19 mouse cellular contexts compared by ENCODE assay signal in genomic region chr6:108884603-108885002, GRCm38 (mm10). TPM values are rescaled to one million over a fixed set of nuclear protein-coding genes. Genes with fewer than 3 reads are reported as not detected.
DNase-seq lines count a peak whose midpoint lies in the region; ATAC-seq and TF ChIP-seq lines count a peak whose summit lies in the region.
"Had no signal": no experiment of that assay in that cellular context is flagged by ENCODE, and none has a peak within 500 bp of the region (broad histone marks: within the 10 kb centered on the region; RNA-seq: fewer than 3 reads in every experiment).

No protein-coding gene starts in this region.

- peaks cover 4% of the 10 kb centered on the region for H3K9me3 ChIP-seq in limb, embryonic 13.5 days
- H3K9me3 ChIP-seq in limb, embryonic 10.5 days (replicated peaks) = no peaks in the 10 kb centered on the region
- peaks cover 11% of the 10 kb centered on the region for H3K9me3 ChIP-seq in megakaryocyte, embryonic 14.5 days
- H3K9me3 ChIP-seq: forebrain, embryonic 10.5 days; hindbrain, embryonic 15.5 days had no signal

- no peak overlapping the region for H3K4me2 ChIP-seq in limb, embryonic 13.5 days (replicated peaks)
- H3K4me2 ChIP-seq: embryonic facial prominence, embryonic 15.5 days; heart, embryonic 13.5 days; hindbrain, embryonic 15.5 days had no signal

- TF ChIP-seq POLR2A in kidney, adult 2 months (IDR thresholded peaks at IDR 0.05; ENCODE audit: low read depth, low read length) = no peak

- 25% methylated on average over 5 of the region's 5 CpGs for WGBS in kidney, adult 2 months
- 45% methylated on average over 5 of the region's 5 CpGs for WGBS in limb, embryonic 13.5 days
- WGBS in limb, embryonic 10.5 days = 78% methylated on average over 5 of the region's 5 CpGs

- H3K36me3 ChIP-seq in kidney, adult 2 months (ENCODE audit: control insufficient read depth, insufficient read depth, low read length) = no peaks in the 10 kb centered on the region
- 0 out of 2 replicates have a peak, but pooled peaks cover 2% of the 10 kb centered on the region for H3K36me3 ChIP-seq in limb, embryonic 13.5 days
- H3K36me3 ChIP-seq in limb, embryonic 10.5 days = no peaks in the 10 kb centered on the region
- peaks cover 17% of the 10 kb centered on the region for H3K36me3 ChIP-seq in megakaryocyte, embryonic 14.5 days (replicated peaks; ENCODE audit: low read length)
- H3K36me3 ChIP-seq: embryonic facial prominence, embryonic 15.5 days; forebrain, embryonic 10.5 days; heart, embryonic 13.5 days; hindbrain, embryonic 15.5 days had no signal

- H3K27me3 ChIP-seq in kidney, adult 2 months (replicated peaks; ENCODE audit: control insufficient read depth, insufficient read depth, low read length) = no peaks in the 10 kb centered on the region
- no peaks in the 10 kb centered on the region for H3K27me3 ChIP-seq in limb, embryonic 13.5 days
- H3K27me3 ChIP-seq in limb, embryonic 10.5 days (ENCODE audit: low read depth, poor library complexity, severe bottlenecking) = no peaks in the 10 kb centered on the region
- H3K27me3 ChIP-seq in megakaryocyte, embryonic 14.5 days (replicated peaks) = no peaks in the 10 kb centered on the region
- H3K27me3 ChIP-seq: embryonic facial prominence, embryonic 15.5 days; heart, embryonic 13.5 days; hindbrain, embryonic 15.5 days had no signal

- TF ChIP-seq CTCF in kidney, adult 2 months (conservative IDR thresholded peaks at IDR 0.05; ENCODE audit: insufficient read depth, insufficient read length, low read depth, low read length) = no peak

- peak; percentile 70 for ATAC-seq in limb, embryonic 13.5 days (ENCODE audit: low FRiP score, low read depth)
- no peak for ATAC-seq in megakaryocyte, adult 5-6 weeks (ENCODE audit: poor library complexity, severe bottlenecking)
- ATAC-seq: forebrain, embryonic 16.5 days had no signal

- no peak overlapping the region for H3K9ac ChIP-seq in limb, embryonic 13.5 days
- H3K9ac ChIP-seq: embryonic facial prominence, embryonic 15.5 days; heart, embryonic 13.5 days; hindbrain, embryonic 15.5 days had no signal

- DNase-seq in kidney, adult 2 months = peak; percentile 26
- DNase-seq in kidney, postnatal 10 days = no peak
- no peak for DNase-seq in limb, embryonic 10.5 days (ENCODE audit: low spot score)
- DNase-seq: adrenal gland, adult 2 months; adrenal gland, postnatal 25 days; cerebellum, adult 18-20 months; cerebellum, adult 9-11 months; cerebellum, postnatal 36 days; gastrocnemius, postnatal 14 days; heart, postnatal 36 days had no signal

- peak overlapping the region; percentile 86 for H3K27ac ChIP-seq in kidney, adult 2 months (ENCODE audit: insufficient read depth, low read depth, low read length)
- H3K27ac ChIP-seq in limb, embryonic 13.5 days = no peak overlapping the region
- H3K27ac ChIP-seq in limb, embryonic 10.5 days = no peak overlapping the region
- H3K27ac ChIP-seq: embryonic facial prominence, embryonic 15.5 days; forebrain, embryonic 10.5 days; heart, embryonic 13.5 days; hindbrain, embryonic 15.5 days had no signal

- peaks cover 26% of the 10 kb centered on the region for H3K4me1 ChIP-seq in kidney, adult 2 months (ENCODE audit: control insufficient read depth, insufficient read depth, low read length)
- peaks cover 13% of the 10 kb centered on the region for H3K4me1 ChIP-seq in limb, embryonic 13.5 days
- peaks cover 7% of the 10 kb centered on the region; the same call in 1 of the 2 replicates for H3K4me1 ChIP-seq in limb, embryonic 10.5 days
- H3K4me1 ChIP-seq in megakaryocyte, embryonic 14.5 days = peaks cover 60% of the 10 kb centered on the region
- H3K4me1 ChIP-seq: embryonic facial prominence, embryonic 15.5 days; forebrain, embryonic 10.5 days; hindbrain, embryonic 15.5 days had no signal

- H3K4me3 ChIP-seq in kidney, adult 2 months (ENCODE audit: insufficient read depth, low read depth, low read length) = no peak overlapping the region
- no peak overlapping the region for H3K4me3 ChIP-seq in limb, embryonic 13.5 days
- no peak overlapping the region for H3K4me3 ChIP-seq in limb, embryonic 10.5 days
- peak overlapping the region; percentile 23 for H3K4me3 ChIP-seq in megakaryocyte, embryonic 14.5 days (replicated peaks)
- H3K4me3 ChIP-seq: embryonic facial prominence, embryonic 15.5 days; erythroblast, embryonic 14.5 days; forebrain, embryonic 10.5 days; heart, embryonic 13.5 days; hindbrain, embryonic 15.5 days had no signal

RNA-seq across cellular contexts. Expression of gene Edem1, which starts 56.2 kb away (rescaled TPM):
- polyA plus RNA-seq in kidney, adult 2 months (2012; rRNA removed) = 17.8 and 18.4 TPM in 2 replicates
- 15.8 and 20.9 TPM in 2 replicates for polyA plus RNA-seq in limb, embryonic 13.5 days (2015; fragmentation: Nextera tagmentation; extraction: Ambion mirVana)
- 19.7 and 21.5 TPM in 2 replicates for polyA plus RNA-seq in limb, embryonic 10.5 days (2016; fragmentation: Nextera tagmentation; extraction: Ambion mirVana)
- polyA plus RNA-seq in megakaryocyte, embryonic 14.5 days (2012; ENCODE audit: insufficient read depth, low replicate concordance) = 26.4 and 31.0 TPM in 2 replicates
- 133 and 149 TPM in 2 replicates for total RNA-seq in megakaryocyte, adult 5-6 weeks (2015)
- total RNA-seq in megakaryocyte, adult 5-6 weeks (2017) = 118 and 136 TPM in 2 replicates
